Mouse (Mus musculus) lung, adult 2 months (tissue): ENCODE measurements around the gene Efna4.

ENCODE experiments used
- CTCF ChIP-seq: fragments of 200-500 bp; IDR thresholded peaks from 2 replicates; pipeline ENCODE4 v1.5.1; 2011; ENCODE audit warnings: mild to moderate bottlenecking, low read length, control low read depth; ENCODE audit not compliant: insufficient read depth
- POLR2A ChIP-seq: fragments of 200-500 bp; IDR thresholded peaks from 2 replicates; pipeline ENCODE4 v1.6.1; 2011; ENCODE audit warnings: low read depth, mild to moderate bottlenecking, control low read depth, low read length, borderline replicate concordance; ENCODE audit errors: extremely low read depth

- TF ChIP-seq CTCF = no peak
- no peak for TF ChIP-seq POLR2A
Observed at GRCm38 (mm10) chr3:89337721-89338578, at the start of gene Efna4.
